Mouse (Mus musculus): ENCODE results near the gene Olfr1369-ps1. TPM values are rescaled to one million over a fixed set of nuclear protein-coding genes. Genes with fewer than 3 reads are reported as not detected.

Olfr1369-ps1 gene
- polyA plus RNA-seq, 1 experiment, result 0.27 TPM

- no peaks in the 10 kb centered on the region; the same call in 1 of the 2 replicates for H3K27me3 ChIP-seq (ENCODE audit: control insufficient read depth, insufficient read depth, low read length, poor library complexity, severe bottlenecking)
- no peak overlapping the region for H3K4me3 ChIP-seq (ENCODE audit: low read depth, low read length)
- no peaks in the 10 kb centered on the region for H3K9me3 ChIP-seq (replicated peaks; ENCODE audit: control insufficient read depth, insufficient read depth, low read length, poor library complexity, severe bottlenecking)
- no peak overlapping the region for H3K27ac ChIP-seq (ENCODE audit: insufficient read depth, low read length)
- H3K36me3 ChIP-seq (ENCODE audit: control insufficient read depth, insufficient read depth, low read length, poor library complexity, severe bottlenecking), result no peaks in the 10 kb centered on the region
- TF ChIP-seq EP300 (IDR thresholded peaks at IDR 0.05; ENCODE audit: insufficient read depth, low read depth, low read length) (no peak), POLR2A (IDR thresholded peaks at IDR 0.05; ENCODE audit: insufficient read depth, low read length) (no peak), CTCF (IDR thresholded peaks at IDR 0.05; ENCODE audit: low read depth, low read length) (no peak)
- H3K4me1 ChIP-seq (ENCODE audit: control insufficient read depth, insufficient read depth, low read length), result no peaks in the 10 kb centered on the region
- no peak overlapping the region for H3K9ac ChIP-seq (ENCODE audit: low read depth, poor library complexity, severe bottlenecking)
Observed at GRCm38 (mm10) chr13:21162591-21162990, 51.3 kb downstream of the Olfr1369-ps1 start.

DNA sequence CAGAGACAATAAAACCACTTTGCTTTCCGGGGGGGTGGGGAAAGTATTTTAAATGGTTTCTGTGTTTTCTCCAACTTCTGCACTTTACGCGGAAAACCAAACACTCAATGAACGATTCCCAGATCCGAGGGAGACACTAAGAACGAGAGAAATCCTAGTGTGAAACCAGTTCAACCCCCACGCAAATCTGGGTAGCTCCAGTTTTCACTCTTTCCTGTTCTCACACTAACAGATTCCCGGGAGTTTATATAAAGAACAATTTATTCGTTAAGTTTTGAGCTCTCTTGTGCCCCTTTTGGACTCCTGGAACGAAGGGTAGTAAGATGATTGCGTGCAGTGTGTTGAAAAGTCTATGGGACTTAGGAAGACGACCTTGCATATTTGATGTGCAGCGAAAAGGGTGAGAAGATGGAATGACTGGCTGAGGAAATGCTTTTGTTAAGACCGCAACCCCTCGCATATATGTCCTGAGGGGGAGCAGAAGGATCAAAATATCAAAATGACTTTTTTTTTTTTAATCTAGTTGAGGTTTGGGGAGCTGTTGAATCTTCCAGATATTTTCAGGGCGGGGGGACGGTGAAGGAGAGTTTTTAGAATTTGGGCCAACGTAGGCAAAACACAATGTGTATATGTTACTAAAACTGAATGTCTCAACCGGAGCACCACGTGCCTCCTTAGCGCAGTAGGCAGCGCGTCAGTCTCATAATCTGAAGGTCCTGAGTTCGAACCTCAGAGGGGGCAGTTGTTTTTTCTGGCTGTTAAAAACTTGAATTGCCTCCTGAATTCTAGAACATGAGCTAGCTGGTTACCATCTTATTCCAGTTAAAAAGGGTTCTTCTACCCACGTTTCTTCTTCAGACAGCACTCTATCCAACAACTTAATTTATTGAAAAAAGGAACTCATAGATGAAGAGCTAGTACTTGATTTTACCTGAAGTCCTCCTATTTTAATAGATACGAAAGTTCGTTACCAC lies 55.9 kb downstream of the Olfr1369-ps1 start:
- TF ChIP-seq EP300 (IDR thresholded peaks at IDR 0.05; ENCODE audit: insufficient read depth, low read depth, low read length) (no peak), CTCF (IDR thresholded peaks at IDR 0.05; ENCODE audit: low read depth, low read length) (no peak), POLR2A (IDR thresholded peaks at IDR 0.05; ENCODE audit: insufficient read depth, low read length) (no peak)
- H3K4me1 ChIP-seq (ENCODE audit: control insufficient read depth, insufficient read depth, low read length), result no peaks in the 10 kb centered on the region
- no peak overlapping the region for H3K27ac ChIP-seq (ENCODE audit: insufficient read depth, low read length)
- H3K27me3 ChIP-seq (ENCODE audit: control insufficient read depth, insufficient read depth, low read length, poor library complexity, severe bottlenecking), result no peaks in the 10 kb centered on the region
- H3K4me3 ChIP-seq (ENCODE audit: low read depth, low read length), result peak overlapping the region; percentile 71
- peak overlapping the region; percentile 91 for H3K9ac ChIP-seq (ENCODE audit: low read depth, poor library complexity, severe bottlenecking)
- no peaks in the 10 kb centered on the region for H3K36me3 ChIP-seq (ENCODE audit: control insufficient read depth, insufficient read depth, low read length, poor library complexity, severe bottlenecking)
- no peaks in the 10 kb centered on the region for H3K9me3 ChIP-seq (replicated peaks; ENCODE audit: control insufficient read depth, insufficient read depth, low read length, poor library complexity, severe bottlenecking)

DNA sequence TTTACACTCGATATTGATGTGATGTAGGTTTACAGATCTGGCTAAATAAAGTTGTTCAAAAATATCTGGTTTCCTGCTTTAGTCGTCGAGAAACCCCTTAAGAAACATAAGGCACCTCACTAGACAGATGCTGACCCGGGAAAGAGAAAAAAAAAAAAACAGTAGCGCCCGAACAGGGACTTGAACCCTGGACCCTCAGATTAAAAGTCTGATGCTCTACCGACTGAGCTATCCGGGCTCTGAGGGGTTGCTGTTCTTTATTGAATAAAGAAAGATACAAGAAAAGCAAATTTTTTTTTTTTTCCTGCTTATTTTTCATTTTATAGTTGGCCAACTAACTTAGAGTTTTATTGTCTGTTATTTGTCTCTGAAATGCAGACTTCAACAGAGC lies 56.6 kb downstream of the Olfr1369-ps1 start:
- Histone ChIP-seq H3K4me3 (ENCODE audit: low read depth, low read length) (peak overlapping the region; percentile 49), H3K36me3 (ENCODE audit: control insufficient read depth, insufficient read depth, low read length, poor library complexity, severe bottlenecking) (no peaks in the 10 kb centered on the region), H3K9me3 (replicated peaks; ENCODE audit: control insufficient read depth, insufficient read depth, low read length, poor library complexity, severe bottlenecking) (no peaks in the 10 kb centered on the region), H3K9ac (ENCODE audit: low read depth, poor library complexity, severe bottlenecking) (peak overlapping the region; percentile 76), H3K27me3 (ENCODE audit: control insufficient read depth, insufficient read depth, low read length, poor library complexity, severe bottlenecking) (no peaks in the 10 kb centered on the region), H3K27ac (ENCODE audit: insufficient read depth, low read length) (no peak overlapping the region), H3K4me1 (ENCODE audit: control insufficient read depth, insufficient read depth, low read length) (no peaks in the 10 kb centered on the region)
- TF ChIP-seq CTCF (IDR thresholded peaks at IDR 0.05; ENCODE audit: low read depth, low read length) (no peak), POLR2A (IDR thresholded peaks at IDR 0.05; ENCODE audit: insufficient read depth, low read length) (no peak)

GRCm38 (mm10) chr13:21168371-21169011 lies 57.2 kb downstream of the Olfr1369-ps1 start:
- peak overlapping the region; percentile 96 for H3K4me3 ChIP-seq (ENCODE audit: low read depth, low read length)
- H3K9me3 ChIP-seq (replicated peaks; ENCODE audit: control insufficient read depth, insufficient read depth, low read length, poor library complexity, severe bottlenecking), result no peaks in the 10 kb centered on the region
- no peaks in the 10 kb centered on the region for H3K36me3 ChIP-seq (ENCODE audit: control insufficient read depth, insufficient read depth, low read length, poor library complexity, severe bottlenecking)
- H3K4me1 ChIP-seq (ENCODE audit: control insufficient read depth, insufficient read depth, low read length), result no peaks in the 10 kb centered on the region
- no peaks in the 10 kb centered on the region for H3K27me3 ChIP-seq (ENCODE audit: control insufficient read depth, insufficient read depth, low read length, poor library complexity, severe bottlenecking)
- peak overlapping the region; percentile 76 for H3K9ac ChIP-seq (ENCODE audit: low read depth, poor library complexity, severe bottlenecking)
- no peak overlapping the region for H3K27ac ChIP-seq (ENCODE audit: insufficient read depth, low read length)
- TF ChIP-seq CTCF (IDR thresholded peaks at IDR 0.05; ENCODE audit: low read depth, low read length) (no peak), POLR2A (IDR thresholded peaks at IDR 0.05; ENCODE audit: insufficient read depth, low read length) (no peak), EP300 (IDR thresholded peaks at IDR 0.05; ENCODE audit: insufficient read depth, low read depth, low read length) (no peak)

Other genes starting within 250 kb of the Olfr1369-ps1 start
- gene Olfr1370, start 36.5 kb upstream of the Olfr1369-ps1 start, polyA plus RNA-seq (2011; ENCODE audit: insufficient read depth, insufficient read length, low read depth, missing spikeins), result not detected in 2 replicates
- gene Olfr263, start 18.2 kb downstream of the Olfr1369-ps1 start, polyA plus RNA-seq (2011; ENCODE audit: insufficient read depth, insufficient read length, low read depth, missing spikeins), result not detected in 2 replicates
- gene Olfr1368, start 34.4 kb downstream of the Olfr1369-ps1 start, polyA plus RNA-seq (2011; ENCODE audit: insufficient read depth, insufficient read length, low read depth, missing spikeins), result not detected in 2 replicates
- gene Trim27, start 68.0 kb downstream of the Olfr1369-ps1 start, polyA plus RNA-seq (2011; ENCODE audit: insufficient read depth, insufficient read length, low read depth, missing spikeins), result 117 and 128 TPM in 2 replicates
- gene Gpx5, start 181.2 kb downstream of the Olfr1369-ps1 start, polyA plus RNA-seq (2011; ENCODE audit: insufficient read depth, insufficient read length, low read depth, missing spikeins), result not detected in 2 replicates
- 1.2 and 2.2 TPM in 2 replicates for gene Gpx6, start 200.6 kb downstream of the Olfr1369-ps1 start, polyA plus RNA-seq (2011; ENCODE audit: insufficient read depth, insufficient read length, low read depth, missing spikeins)
- gene Olfr1367, start 235.4 kb downstream of the Olfr1369-ps1 start, polyA plus RNA-seq (2011; ENCODE audit: insufficient read depth, insufficient read length, low read depth, missing spikeins), result not detected in 2 replicates